Mouse (Mus musculus): ENCODE results near the gene Snap91. TPM values are rescaled to one million over a fixed set of nuclear protein-coding genes. Genes with fewer than 3 reads are reported as not detected.

The Snap91 gene
- polyA plus RNA-seq, 1 experiment from 2014 or later, result 88.6 TPM

GRCm38 (mm10) chr9:86717119-86717518 lies 163.3 kb downstream of the Snap91 start:
- no peaks in the 10 kb centered on the region for H3K9me3 ChIP-seq
- ATAC-seq, result no peak
- no peaks in the 10 kb centered on the region for H3K36me3 ChIP-seq
- H3K27ac ChIP-seq, result no peak overlapping the region
- no peak overlapping the region for H3K4me3 ChIP-seq (replicated peaks)
- H3K9ac ChIP-seq (replicated peaks), result no peak overlapping the region
- WGBS, result 77% methylated on average over 5 of the region's 5 CpGs
- no peak overlapping the region for H3K4me2 ChIP-seq (replicated peaks)
- H3K4me1 ChIP-seq (replicated peaks), result no peaks in the 10 kb centered on the region
- no peaks in the 10 kb centered on the region for H3K27me3 ChIP-seq

DNA sequence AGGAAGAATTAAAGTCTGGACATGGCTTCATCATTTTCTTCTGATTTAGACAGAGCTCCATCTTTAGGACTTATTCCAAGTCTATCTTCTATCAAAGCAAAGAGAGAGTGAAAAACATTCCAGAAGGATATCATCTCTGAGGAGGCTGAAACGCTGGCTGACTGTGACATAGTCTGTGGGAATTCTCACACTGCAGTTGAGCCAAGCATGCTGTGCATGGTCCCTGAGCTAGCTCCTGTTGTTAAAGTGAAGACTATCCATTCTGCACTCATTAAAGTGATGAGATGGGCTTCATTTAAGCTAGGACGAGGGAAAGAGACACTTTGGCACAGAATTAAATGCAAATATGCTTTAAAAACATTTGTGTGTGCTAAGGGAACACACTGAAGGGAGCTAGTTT lies 163.9 kb downstream of the Snap91 start:
- Histone ChIP-seq H3K9me3 (no peaks in the 10 kb centered on the region), H3K4me3 (replicated peaks) (no peak overlapping the region), H3K27me3 (no peaks in the 10 kb centered on the region), H3K4me2 (replicated peaks) (no peak overlapping the region), H3K36me3 (no peaks in the 10 kb centered on the region), H3K9ac (replicated peaks) (no peak overlapping the region), H3K4me1 (replicated peaks) (no peaks in the 10 kb centered on the region), H3K27ac (no peak overlapping the region)
- ATAC-seq, result no peak
- 65% methylated on average over 2 of the region's 2 CpGs for WGBS

Other genes starting within 250 kb of the Snap91 start
- 18.7 and 20.1 TPM in 2 replicates for gene Me1, start 184.7 kb downstream of the Snap91 start, polyA plus RNA-seq (2015; fragmentation: Nextera tagmentation; extraction: Ambion mirVana)
- 1.4 and 1.7 TPM in 2 replicates for gene Prss35, start 137.0 kb downstream of the Snap91 start, polyA plus RNA-seq (2015; fragmentation: Nextera tagmentation; extraction: Ambion mirVana)
- 6.2 and 6.4 TPM in 2 replicates for gene Ripply2, start 134.9 kb upstream of the Snap91 start, polyA plus RNA-seq (2015; fragmentation: Nextera tagmentation; extraction: Ambion mirVana)
- gene Cyb5r4, start 141.4 kb upstream of the Snap91 start, polyA plus RNA-seq (2015; fragmentation: Nextera tagmentation; extraction: Ambion mirVana), result 87.4 and 89.5 TPM in 2 replicates

All from midbrain, embryonic 13.5 days (tissue).